Mouse (Mus musculus) T-cell, adult 2 months (primary cell): ENCODE measurements around the gene Cks2.
"Not testable (repeated sequence)": the region's sequence is repeated elsewhere in the genome, so short reads cannot be mapped to it uniquely, and the experiment has no call there.

Experiments used
- DNase-seq: peaks from one replicate; pipeline ENCODE4 v3.0.0; 2022; ENCODE audit warnings: low spot score

The Cks2 gene

GRCm38 (mm10) chr13:51638958-51639357 lies 6.1 kb upstream of the Cks2 start:
- DNase-seq: no peak

DNA sequence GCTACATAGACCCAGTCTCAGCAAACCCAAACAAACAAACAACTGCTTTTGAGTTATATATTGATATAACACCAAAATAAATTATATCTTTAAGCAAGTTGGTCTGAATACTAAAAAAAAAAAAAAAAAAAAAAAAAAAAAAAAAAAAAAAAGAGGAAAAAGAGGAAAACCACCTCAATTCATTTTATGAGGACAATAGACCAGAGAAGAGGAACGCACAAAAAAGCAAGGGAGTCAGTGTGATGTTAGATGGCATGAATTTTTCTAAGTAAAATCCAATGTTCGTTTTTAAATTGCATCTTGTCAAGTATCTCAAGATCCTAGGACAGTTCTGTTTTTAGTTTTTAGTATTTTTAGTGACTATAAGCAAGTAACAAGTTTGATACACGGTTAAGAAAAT lies 3.6 kb upstream of the Cks2 start:
- DNase-seq: no peak

- no peak for DNase-seq
Observed at GRCm38 (mm10) chr13:51642171-51642778, 2.8 kb upstream of the Cks2 start.

DNA sequence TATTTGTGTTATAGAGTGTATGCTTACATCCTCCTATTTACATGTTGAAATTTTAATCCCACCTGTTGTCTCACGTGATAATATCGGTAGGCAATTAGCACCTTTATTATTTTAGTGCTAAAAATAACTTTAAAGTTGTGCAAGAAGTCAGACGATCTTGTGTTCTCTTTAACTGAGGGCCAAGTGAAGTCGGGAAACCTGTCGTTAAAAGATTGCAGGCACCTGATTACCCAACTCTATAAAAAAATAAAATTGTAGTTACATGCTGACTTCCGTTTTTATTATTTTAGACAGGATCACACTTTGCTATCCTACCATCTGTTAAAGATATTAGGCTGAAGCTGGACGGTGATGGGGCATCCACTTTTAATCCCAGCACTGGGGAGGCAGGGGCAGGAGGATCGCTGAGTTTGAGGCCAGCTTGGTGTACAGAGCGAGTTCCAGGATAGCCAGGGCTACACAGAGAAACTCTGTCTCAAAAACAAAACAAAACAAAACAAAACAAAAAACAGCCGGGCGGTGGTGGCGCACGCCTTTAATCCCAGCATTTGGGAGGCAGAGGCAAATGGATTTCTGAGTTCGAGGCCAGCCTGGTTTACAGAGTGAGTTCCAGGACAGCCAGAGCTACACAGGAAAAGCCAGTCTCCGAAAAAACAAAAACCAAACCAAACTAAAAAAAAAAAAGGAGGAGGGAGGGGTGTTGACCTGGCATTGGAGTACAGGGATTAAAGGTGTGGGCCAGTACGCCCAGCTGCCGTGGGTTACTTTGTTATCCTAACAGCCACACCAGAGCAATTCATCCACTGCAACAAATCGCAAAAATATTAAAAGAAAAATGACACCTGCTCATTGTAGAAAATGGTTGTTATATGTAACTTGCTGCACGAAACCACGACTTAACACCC lies 856 bp upstream of the Cks2 start:
- DNase-seq: no peak

- DNase-seq: no peak
Observed at GRCm38 (mm10) chr13:51645872-51646271, 840 bp downstream of the Cks2 start.

DNA sequence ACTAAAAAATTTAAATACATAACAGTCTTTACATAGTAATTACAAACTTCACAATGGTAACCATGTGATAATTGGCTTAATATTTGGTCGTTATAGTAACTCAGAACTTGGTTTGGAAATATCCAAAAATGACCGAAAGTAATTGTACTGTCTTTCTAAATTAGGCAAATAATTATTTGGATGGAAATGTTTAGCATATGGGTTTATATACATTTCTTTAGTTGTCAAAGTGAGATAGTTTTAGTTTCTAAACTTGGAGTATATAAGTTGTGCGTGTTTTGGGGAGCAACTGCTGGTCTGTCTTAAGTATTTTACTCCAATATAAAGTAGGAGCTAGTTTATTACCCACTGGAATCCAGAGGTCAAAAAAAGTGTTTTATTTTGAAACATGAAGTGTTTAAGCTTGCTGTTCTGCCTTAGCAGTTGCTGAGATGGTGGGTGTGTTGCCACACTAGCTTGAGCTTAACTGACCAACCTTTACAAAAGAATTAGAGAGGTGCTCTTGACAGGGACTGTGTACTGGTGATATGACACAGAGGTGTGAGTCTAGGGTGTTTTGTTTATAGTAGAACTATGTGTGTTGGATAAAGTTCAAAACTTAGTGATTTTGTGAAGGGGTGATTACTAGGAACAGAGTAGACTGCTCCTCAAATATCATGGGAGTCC lies 1.5 kb downstream of the Cks2 start:
- DNase-seq: no peak

- no peak for DNase-seq
Observed at GRCm38 (mm10) chr13:51647770-51648169, 2.7 kb downstream of the Cks2 start.

GRCm38 (mm10) chr13:51648237-51648636 lies 3.2 kb downstream of the Cks2 start:
- no peak for DNase-seq

GRCm38 (mm10) chr13:51649740-51650139 lies 4.7 kb downstream of the Cks2 start:
- DNase-seq: no peak

- peak; percentile 97 for DNase-seq
Observed at GRCm38 (mm10) chr13:51651408-51652064, 6.5 kb downstream of the Cks2 start, which contains the start of gene Secisbp2. Secisbp2 (plus strand) TSS chr13:51651697.

DNA sequence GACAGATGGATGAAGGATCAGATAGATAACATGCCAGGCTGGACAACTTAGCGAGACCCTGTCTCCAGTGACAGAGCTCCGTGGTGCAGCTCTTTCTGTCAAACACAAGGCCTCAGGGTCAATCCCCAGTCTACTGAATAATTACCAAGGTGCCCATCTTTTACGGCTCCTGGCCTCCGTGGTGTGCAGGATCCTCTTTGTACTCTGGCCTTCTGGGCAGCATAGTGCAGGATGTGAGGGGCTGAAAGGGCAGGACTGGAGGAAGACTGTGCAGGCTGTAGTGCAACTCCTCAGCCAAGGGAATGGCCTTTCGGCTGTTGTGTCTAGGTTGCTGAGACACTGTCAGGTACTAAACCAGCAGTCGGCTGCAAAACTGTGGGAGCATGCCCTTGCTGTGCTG lies 8.1 kb downstream of the Cks2 start:
- DNase-seq: no peak

- DNase-seq: no peak
Observed at GRCm38 (mm10) chr13:51653961-51654360, 8.9 kb downstream of the Cks2 start.

DNA sequence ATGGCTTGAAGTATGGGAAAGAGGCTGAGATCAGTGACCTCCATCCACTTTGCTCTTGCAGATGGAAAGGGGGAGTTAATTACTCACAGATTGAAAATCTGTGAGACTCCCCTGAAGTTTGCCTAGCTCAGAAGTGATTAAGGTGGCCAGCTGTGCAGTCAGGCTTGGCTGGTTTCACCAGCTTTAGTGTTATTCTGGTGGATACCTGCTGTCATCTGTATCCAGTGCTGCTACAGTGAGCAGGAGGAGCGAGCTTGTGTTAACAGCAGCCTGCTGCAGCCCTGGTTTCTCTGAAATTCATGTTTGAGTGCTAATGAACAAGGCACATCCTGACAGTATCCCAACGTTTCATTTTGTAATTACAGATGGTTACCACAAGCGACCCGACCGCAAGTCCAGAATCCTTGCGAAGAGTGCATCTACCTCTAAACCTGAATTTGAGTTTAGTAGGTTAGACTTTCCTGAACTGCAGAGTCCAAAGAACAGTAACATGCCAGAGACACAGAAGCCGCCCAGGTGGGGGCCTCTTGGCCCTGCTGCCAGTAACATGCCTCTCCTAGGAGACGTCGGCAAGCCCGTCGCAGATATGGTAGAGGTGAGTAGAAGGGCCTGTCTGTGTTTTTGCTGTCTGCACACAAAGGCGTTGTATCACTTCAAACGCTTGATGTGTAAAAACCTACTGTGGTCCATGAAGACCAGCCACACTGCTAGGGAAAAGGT lies 11.6 kb downstream of the Cks2 start:
- DNase-seq: no peak

GRCm38 (mm10) chr13:51658094-51658493 lies 13.1 kb downstream of the Cks2 start:
- no peak for DNase-seq

DNA sequence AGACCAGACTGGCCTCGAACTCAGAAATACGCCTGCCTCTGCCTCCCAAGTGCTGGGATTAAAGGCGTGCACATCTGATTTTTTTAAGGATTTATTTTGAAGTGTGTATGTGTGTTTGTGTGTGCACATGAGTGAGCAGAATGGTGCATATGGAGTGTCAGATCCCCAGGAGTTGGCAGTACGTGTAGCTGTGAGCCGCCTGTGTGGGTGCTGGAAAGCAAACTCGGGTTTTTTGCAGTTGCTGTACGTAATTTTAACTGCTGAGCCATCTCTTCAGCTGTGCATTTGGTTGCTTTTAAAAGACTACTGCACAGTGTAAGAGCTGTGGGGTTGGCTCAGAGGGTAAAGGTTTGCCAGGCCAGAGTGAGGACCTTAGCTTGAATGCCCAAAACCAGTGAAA lies 14.5 kb downstream of the Cks2 start:
- no peak for DNase-seq

DNA sequence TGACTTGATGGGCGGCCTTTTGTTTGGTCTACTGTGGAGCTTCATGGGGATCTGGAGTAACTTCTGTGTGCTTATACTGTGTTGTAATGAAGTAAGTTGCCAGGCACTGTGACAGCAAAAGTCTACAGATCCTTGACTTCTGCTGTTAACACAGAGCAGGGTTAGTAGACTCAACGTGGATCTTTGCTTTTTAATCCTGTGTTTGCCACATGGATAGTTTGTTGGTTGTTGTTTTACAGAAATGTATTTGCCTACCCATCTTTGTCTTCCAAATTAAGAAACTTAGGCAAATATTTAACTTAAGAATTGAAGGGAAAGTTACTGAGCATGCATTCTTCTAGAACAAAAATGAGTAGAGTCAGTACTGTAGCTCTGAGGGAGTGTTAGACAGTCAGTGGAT lies 18.5 kb downstream of the Cks2 start:
- no peak for DNase-seq

GRCm38 (mm10) chr13:51668195-51668594 lies 23.2 kb downstream of the Cks2 start:
- not testable (repeated sequence) for DNase-seq

DNA sequence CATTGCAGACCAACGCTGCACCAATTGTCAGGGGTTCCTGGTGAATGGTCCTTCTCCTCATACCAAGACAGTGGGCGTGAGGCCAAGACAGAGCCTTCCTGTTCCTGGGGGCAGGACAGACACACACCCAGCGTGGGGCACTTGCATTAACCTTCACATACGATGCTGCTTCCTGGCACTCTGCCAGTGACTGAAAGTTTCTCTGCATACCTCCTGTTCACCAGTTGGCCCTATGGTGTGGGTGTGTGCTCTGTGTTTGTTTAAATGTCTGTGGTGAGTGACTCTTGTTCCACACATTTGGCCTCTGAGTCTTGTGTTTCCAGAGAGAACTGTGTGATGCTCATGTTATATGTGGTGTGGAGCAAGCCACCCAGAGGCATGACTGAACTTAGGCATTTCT lies 31.6 kb downstream of the Cks2 start:
- DNase-seq: no peak

GRCm38 (mm10) chr13:51677041-51677440 lies 32.0 kb downstream of the Cks2 start:
- peak; percentile 12 for DNase-seq

- no peak for DNase-seq
Observed at GRCm38 (mm10) chr13:51677630-51678185, 32.7 kb downstream of the Cks2 start.

DNA sequence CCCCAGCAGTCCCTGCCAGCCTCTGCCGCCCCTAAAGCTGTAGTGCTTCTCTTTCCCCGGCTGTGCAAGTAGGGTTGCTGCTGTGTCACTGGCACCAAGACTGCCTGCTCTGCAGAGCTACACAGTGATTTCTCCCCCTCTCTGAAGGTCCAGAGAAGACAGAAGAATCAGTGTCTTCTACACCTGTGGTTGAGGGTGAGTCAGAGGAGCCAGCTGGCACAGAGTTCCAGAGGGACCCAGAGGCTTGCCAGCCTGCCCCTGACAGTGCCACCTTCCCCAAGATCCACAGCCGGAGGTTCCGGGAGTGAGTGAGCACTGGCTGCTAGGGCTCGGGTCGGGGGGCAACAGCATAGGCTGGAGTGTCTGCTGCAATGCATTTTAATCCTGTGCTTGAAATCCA lies 33.7 kb downstream of the Cks2 start:
- no peak for DNase-seq
